Mouse (Mus musculus): ENCODE results near the gene Gpm6a.
A peak's percentile ranks its signal among the peaks of the same experiment; 100 is the strongest.

Gpm6a gene

DNA sequence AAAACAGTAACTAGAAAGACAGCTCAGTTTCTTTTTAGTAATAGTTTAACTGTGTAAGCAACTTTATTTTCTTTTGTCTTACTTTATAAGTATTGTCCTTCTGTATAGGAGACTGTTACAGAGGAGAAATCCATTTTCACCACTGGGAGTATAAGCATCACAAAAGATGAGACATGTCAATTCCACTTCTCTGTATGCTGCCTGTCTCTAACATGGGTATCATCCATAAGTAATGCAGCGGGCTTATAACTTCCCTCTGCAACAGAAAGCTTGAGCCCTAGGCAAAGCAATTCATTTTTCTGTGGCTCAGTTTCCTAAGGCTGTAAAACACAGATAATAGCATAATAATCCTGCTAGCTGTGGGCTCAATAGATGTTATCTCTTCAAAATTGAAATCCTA lies 62.4 kb downstream of the Gpm6a start:
- no peak for DNase-seq

DNA sequence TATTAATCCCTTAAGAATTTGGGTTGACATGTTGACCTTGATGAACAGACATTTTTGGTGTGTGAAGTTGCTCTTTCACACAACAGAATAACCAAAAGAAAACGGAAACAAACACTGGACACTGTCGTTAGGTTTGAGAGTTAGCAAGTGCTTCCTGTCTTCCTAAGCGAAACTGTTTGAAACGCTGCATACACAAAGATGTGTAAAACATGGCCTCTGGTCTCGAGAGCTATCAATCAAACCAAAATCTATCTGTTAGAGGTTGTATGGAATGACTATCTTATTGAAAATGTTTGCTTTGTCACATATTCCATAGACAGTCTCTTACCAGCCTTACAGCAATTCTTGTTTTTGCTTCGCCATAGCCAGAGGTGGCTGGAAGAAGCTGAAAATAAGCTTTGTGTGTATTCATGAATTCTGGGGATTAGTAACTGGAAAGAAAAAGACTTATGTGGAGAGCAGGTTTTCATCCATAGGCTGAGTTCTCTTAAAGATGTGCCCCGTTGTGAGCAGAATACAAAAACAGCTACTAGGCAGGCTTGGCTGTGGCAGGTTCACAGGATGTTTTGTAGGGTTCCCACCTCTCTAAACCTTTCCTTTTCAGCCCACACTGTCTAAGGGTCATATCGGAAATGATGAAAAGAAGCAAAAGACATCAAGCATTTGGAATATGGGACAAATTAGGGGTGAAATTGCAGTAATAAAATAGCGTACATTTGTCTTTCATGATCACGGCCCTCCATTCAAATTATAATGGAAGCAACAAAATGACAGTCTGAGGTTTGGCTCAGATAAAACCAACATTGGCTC lies 71.4 kb downstream of the Gpm6a start:
- DNase-seq: no peak

DNA sequence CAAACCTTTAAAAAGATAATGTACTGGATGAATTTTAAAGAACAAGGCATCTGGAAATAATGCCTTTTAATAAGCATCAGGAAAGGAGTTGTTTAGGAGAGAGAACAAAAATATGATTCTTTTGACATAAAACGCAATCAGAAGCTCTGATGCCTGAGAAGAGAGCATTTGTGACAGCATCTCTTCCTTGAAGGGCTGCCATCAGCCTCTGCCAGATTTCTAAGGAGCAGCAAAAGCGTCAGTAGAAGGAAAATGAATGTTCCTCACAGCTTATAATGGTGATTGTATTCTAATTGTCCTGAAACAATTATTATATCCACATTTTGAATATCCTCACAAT lies 72.0 kb downstream of the Gpm6a start:
- DNase-seq: no peak

DNA sequence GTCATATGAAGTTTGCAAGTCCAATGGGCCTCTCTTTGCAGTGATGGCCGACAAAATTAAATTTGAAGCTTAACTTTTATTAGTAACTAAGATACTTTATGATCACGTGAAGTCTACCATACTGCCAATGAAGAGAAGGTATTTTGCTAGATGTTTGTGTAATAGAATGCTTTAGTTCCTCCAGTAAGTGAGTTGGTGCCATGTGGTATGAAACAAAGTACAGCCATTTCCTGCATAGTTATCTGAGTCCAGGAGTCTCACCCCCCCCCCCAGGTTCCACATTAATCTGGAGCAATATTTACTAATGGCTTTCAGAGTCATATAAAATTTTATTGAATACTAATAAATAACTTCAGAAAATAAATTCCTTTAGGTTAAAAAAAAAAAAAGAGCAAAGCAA lies 73.7 kb downstream of the Gpm6a start:
- DNase-seq: no peak

DNA sequence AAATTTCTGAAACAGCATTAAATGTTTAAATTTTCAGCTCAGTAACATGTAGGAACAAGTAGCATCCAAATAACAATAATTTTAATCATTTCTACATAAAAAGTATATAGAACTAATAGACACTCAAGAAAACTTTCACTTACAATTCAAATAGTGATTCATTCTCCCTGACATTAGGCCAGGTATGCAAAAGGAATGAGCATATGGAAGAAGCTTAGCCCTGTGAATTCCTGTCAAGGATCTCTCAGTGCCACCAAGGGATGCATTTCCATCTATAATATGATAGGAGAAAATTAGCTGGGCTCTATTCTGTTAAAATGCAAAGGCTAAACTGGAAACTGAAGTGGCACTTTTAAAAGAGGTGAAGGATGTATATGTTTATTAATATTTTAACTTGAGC lies 76.5 kb downstream of the Gpm6a start:
- no peak for DNase-seq

DNA sequence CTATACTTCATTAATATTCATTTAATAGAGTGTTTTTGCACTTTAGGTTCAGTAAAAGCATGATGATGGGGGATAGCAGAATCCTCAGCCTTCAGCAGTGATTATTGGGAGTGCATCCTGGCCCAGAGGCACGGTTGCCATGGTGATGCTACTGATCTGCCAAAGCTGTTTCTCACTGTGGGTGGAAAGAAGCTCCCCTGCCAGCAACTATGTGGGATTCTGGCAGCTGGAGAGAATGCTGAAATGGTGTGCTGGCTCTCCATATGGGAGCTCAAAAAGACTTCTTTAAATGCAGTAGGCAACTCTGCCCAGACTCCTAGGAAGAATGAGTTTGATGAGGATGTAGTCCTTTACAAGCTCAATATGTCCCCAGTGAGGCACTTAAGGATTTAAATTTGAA lies 79.7 kb downstream of the Gpm6a start:
- DNase-seq: peak; percentile 84

DNA sequence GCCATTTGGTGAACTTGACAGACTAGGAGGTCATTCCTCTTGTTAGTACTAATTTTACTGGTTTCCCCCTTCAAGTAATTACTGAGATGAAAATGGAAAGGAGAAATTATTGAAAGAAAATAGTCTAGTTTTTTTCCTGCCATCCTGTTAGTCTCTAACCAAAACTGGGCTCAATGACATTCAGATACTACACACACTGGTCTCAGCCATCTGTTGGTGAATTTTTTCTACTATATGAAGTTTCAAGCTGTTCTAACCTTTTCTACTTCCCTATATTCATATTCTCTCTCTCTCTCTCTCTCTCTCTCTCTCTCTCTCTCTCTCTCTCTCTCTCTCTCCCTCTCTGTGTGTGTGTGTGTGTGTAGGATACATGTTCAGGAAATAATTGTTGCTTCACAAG lies 80.8 kb downstream of the Gpm6a start:
- no peak for DNase-seq

DNA sequence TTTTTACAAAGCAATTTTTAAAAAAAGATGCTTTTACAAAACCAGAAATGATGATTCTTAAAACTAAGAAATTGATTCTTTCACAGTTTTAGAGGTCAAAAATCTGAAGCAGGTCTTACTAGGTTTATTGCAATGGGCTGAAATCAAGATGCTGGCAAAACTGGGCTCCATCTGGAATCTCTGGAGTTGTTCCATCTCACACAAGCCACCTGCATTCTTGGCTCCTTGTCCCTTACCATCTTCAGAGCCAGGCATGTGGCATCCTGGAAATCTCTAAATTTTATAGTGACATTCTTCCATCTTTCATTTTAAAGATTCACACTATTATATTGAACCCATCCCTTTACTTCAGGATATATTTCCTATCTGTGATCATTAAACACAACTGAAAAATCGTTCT lies 88.3 kb downstream of the Gpm6a start:
- no peak for DNase-seq

DNA sequence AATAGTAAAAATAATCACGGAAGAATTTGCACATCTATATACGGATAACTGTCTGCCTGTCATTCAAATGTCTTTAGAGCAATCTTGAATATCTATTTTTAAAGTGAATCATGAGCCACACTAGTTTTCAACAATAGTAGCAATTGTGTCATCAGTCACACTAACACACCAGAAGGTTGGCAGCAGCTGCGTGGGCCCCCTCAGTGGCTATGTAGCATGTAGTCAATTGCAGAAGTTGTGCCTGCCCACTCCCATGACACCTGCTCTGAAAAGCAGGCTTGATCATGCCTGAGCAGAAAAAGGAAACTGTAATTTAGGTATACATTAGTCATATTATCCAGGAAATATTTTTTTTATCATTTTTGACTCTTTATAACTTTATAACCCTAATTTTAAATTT lies 93.8 kb downstream of the Gpm6a start:
- DNase-seq: peak; percentile 22

DNA sequence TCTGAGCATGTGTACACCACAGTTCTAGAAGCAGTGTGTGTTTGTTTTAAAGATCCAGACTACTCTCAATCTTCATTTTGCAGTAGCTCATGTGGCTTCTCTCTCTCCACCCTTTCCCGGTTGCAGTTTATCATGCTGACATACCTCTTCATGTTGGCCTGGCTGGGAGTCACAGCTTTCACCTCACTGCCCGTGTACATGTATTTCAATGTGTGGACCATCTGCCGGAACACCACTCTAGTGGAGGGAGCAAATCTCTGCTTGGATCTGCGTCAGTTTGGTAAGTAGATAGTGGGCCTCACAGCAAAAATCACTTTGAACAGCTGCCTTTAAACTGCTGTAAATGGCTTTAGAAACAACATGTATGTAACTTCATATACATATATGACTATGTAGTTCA lies 95.3 kb downstream of the Gpm6a start:
- no peak for DNase-seq

DNA sequence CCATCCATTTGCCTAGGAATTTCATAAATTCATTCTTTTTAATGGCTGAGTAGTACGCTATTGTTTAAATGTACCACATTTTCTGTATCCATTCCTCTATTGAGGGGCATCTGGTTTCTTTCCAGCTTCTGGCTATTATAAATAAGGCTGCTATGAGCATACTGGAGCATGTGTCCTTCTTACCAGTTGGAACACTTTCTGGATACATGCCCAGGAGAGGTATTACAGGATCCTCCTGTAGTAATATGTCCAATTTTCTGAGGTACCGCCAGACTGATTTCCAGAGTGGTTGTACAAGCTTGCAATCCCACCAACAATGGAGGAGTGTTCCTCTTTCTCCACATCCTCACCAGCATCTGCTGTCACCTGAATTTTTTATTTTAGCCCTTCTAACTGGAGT lies 114.2 kb downstream of the Gpm6a start:
- peak; percentile 44 for DNase-seq

DNA sequence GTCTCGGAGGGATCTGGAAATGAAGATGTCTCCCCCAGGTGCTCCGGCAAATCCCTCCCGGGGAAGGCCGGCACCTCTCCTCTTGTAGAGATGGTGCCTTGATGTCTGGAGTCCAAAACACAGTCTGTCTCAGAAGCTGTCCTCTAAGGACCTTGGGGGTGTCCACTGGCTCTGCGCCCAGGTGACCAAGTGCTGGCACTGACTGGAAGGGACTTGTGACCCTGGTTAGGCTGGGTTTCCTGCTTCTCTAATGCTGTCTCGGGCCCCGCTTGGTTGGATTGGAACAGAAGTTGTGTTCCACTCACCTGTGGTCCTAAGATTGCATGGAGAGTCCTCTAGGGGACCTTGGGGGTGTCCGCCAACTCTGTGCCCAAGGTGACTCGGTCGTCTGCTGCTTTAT lies 118.8 kb downstream of the Gpm6a start:
- peak; percentile 74 for DNase-seq

DNA sequence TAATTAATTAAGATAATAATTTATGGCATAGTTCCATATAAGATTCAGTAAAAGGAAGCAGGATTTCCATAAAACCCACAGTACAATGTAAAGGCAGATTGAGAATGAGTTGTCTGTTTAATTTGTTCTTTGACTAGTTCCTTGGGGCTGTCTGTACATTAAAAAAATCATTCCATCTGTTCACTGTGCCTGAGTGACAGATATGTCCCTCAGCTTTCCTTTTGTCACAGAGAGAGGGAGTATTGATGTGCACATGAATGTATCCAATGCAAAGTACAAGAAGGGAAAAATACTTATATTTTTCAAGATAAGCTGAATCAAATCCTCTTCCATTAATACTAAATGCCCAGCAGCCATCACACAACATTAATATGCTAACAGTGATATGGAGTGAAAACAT lies 147.6 kb downstream of the Gpm6a start:
- DNase-seq: no peak

DNA sequence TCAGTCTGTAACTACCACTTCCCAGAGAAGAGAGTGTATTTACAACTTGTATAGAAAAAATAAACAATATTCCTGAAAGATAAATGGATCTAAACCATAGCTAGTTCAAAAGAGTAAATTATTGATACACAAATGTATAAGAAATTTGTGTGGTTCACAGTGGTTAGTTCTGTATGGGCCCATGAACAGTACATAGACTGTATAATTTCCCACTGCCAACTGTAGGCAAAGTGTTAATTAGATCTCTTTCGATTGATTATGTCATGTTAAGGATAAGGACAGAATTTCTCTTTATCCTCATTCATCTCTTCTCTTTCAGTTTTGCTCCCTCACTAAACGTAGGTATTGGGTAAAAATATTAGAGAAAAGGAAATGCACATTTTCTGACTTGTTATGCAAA lies 148.4 kb downstream of the Gpm6a start:
- DNase-seq: no peak

DNA sequence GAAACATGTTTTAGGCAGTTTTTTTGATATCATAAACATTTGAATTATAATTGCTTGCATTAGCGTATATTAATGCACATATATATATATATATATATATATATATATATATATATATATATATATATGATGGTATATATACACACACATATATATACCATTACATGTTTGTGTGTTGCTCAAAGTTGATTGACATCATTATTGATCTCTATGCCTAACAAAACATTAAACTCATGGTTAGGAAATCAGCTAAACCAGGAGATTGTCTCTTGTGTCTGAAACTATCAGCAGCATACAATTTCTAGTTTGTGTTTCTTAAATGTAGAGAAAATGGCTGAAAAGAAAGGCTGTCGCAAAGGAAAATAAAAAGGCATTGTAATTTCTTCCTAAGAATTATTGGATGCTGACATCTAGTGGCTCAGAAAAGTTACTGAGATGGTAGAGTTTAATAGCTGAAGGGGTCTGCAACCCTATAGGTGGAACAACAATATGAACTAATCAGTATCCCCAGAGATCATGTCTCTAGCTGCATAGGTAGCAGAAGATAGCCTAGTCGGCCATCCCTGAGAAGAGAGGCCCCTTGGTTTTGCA lies 149.3 kb downstream of the Gpm6a start:
- DNase-seq: no peak

All from heart, adult 11 months (tissue).